Comparison of ENCODE assay signal across 7 mouse cellular contexts in the genomic region with DNA sequence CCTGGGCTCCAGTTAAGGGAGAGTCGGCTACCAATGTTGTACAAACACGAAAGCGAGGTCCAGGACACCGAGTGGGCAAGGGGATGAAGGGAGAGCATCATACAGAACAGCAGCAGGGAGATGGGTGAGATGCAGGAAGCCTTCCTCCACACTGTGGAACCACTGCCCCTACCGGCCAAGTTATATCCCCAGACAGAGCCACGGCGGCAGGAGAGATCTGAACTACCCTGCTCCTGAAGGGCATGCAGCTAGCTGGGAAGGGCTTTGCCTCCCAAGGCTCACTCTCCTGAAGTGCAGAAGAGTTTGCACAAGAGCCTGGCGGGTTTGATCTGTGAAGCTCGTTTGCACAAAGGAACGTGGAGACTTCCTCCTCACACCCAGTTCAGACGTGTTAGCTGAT.
DNase-seq lines count a peak whose midpoint lies in the region; ATAC-seq and TF ChIP-seq lines count a peak whose summit lies in the region.

No protein-coding gene starts in this region.

- no peak for DNase-seq in kidney, adult 2 months
- DNase-seq in kidney, adult 9 months, result no peak
- peak; percentile 40 to 51 for DNase-seq in heart, postnatal 10 days
- no peak for DNase-seq in liver, postnatal 0 days
- DNase-seq in spleen, postnatal 36 days (ENCODE audit: low spot score in 2 of 2), result no peak

- no peaks in the 10 kb centered on the region for H3K9me3 ChIP-seq in liver, postnatal 0 days (ENCODE audit: low read length)

- no peak for TF ChIP-seq POLR2A in kidney, adult 2 months (IDR thresholded peaks at IDR 0.05; ENCODE audit: low read depth, low read length)
- no peak for TF ChIP-seq POLR2A in cortical plate, adult 2 months (IDR thresholded peaks at IDR 0.05; ENCODE audit: extremely low read depth, insufficient read depth, low read length)

- ATAC-seq in liver, postnatal 0 days, result no peak
- ATAC-seq in activated CD4-positive, CD25-positive, alpha-beta regulatory T cell, adult 4 months, result no peak

- no peaks in the 10 kb centered on the region for H3K36me3 ChIP-seq in kidney, adult 2 months (ENCODE audit: control insufficient read depth, insufficient read depth, low read length)
- no peaks in the 10 kb centered on the region for H3K36me3 ChIP-seq in liver, postnatal 0 days (replicated peaks; ENCODE audit: insufficient read depth, low read length)

- peak; percentile 65 for TF ChIP-seq CTCF in kidney, adult 2 months (conservative IDR thresholded peaks at IDR 0.05; ENCODE audit: insufficient read depth, insufficient read length, low read depth, low read length)
- TF ChIP-seq CTCF in cortical plate, adult 2 months (IDR thresholded peaks at IDR 0.05; ENCODE audit: extremely low read depth, insufficient read depth, low read length), result peak; percentile 62
- TF ChIP-seq CTCF in liver, postnatal 0 days (IDR thresholded peaks at IDR 0.05; ENCODE audit: low read depth), result peak; percentile 66

- no peaks in the 10 kb centered on the region for H3K4me1 ChIP-seq in kidney, adult 2 months (ENCODE audit: control insufficient read depth, insufficient read depth, low read length)
- H3K4me1 ChIP-seq in cortical plate, adult 2 months (ENCODE audit: control insufficient read depth, insufficient read depth, low read length), result no peaks in the 10 kb centered on the region
- H3K4me1 ChIP-seq in liver, postnatal 0 days (ENCODE audit: insufficient read depth), result no peaks in the 10 kb centered on the region

- no peak for TF ChIP-seq EP300 in liver, postnatal 0 days (IDR thresholded peaks at IDR 0.05; ENCODE audit: low read depth)

- H3K4me3 ChIP-seq in kidney, adult 2 months (ENCODE audit: insufficient read depth, low read depth, low read length), result no peak overlapping the region
- no peak overlapping the region for H3K4me3 ChIP-seq in cortical plate, adult 2 months (ENCODE audit: insufficient read depth, low read length)
- H3K4me3 ChIP-seq in liver, postnatal 0 days (ENCODE audit: low read depth, low read length), result no peak overlapping the region

- no peak overlapping the region for H3K9ac ChIP-seq in liver, postnatal 0 days (replicated peaks)

- H3K4me2 ChIP-seq in liver, postnatal 0 days (ENCODE audit: low read depth, low read length), result no peak overlapping the region

- intact Hi-C loops in heart, postnatal 10 days (cut with DNase I), result loop anchor here (5.0 kb wide), 1 partner anchor 78 kb away; no protein-coding TSS in a partner anchor

- WGBS in kidney, adult 2 months, result 21% methylated on average over 11 of the region's 11 CpGs
- WGBS in liver, postnatal 0 days (ENCODE audit: insufficient replicate concordance), result 11% methylated on average over 11 of the region's 11 CpGs

- no peaks in the 10 kb centered on the region for H3K27me3 ChIP-seq in kidney, adult 2 months (replicated peaks; ENCODE audit: control insufficient read depth, insufficient read depth, low read length)
- peaks cover 41% of the 10 kb centered on the region for H3K27me3 ChIP-seq in liver, postnatal 0 days (ENCODE audit: insufficient read depth, low read length)

- no peak overlapping the region for H3K27ac ChIP-seq in kidney, adult 2 months (ENCODE audit: insufficient read depth, low read depth, low read length)
- no peak overlapping the region for H3K27ac ChIP-seq in cortical plate, adult 2 months (ENCODE audit: insufficient read depth, low read length)
- H3K27ac ChIP-seq in liver, postnatal 0 days (ENCODE audit: low read depth), result no peak overlapping the region

Comparison
In these comparisons a context has a peak if more than half of its experiments do, and no peak if none do; other contexts are left out.
1. DNase-seq: peak in heart, postnatal 10 days (2 of 2); none in kidney, adult 2 months (single experiment), kidney, adult 9 months (single experiment), liver, postnatal 0 days (single experiment) and spleen, postnatal 36 days (0 of 2).
2. Peak in every context shown above with its lines, with median percentiles within 50 percentile points of each other: CTCF ChIP-seq.